Mouse (Mus musculus): ENCODE measurements around the gene Lmna.
A peak's percentile ranks its signal among the peaks of the same experiment; 100 is the strongest.

Gene Lmna

DNA sequence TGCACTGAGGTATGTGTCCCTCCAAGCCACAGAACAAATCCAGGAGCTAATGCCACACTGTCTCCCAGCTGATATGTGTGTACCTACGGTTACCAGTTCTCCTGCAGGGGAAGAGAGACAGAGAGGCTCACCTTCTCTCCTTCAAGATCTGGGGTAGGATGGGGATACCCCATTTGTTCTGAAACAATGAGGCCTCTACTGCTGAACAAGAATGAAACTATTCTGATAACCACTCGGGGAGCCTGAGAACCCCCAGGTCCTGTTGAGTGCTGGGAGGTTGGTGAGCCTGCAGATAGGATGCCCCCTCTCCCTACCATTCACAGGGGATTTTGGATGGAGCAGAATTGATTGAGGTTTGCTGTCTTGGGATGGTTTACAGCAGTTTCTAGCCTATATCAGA lies 10.3 kb upstream of the Lmna start:
- DNase-seq = no peak

DNA sequence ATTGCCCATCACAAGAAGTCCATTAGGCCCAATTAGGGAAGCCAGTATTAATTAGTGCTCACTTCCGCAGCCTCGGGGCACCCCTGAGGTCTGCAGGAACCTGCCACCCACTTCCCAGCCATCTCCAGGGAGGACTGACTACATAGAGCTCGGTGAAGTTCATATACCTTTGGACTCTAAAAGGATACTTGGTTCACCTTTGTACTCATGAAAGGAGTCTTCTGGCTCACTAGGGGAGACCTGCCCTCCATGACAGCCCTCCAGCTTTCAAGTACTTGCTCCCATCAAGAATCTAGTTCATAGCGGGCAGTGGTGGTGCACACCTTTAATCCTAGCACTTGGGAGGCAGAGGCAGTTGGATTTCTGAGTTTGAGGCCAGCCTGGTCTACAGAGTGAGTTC lies 8.7 kb upstream of the Lmna start:
- no peak for DNase-seq

DNA sequence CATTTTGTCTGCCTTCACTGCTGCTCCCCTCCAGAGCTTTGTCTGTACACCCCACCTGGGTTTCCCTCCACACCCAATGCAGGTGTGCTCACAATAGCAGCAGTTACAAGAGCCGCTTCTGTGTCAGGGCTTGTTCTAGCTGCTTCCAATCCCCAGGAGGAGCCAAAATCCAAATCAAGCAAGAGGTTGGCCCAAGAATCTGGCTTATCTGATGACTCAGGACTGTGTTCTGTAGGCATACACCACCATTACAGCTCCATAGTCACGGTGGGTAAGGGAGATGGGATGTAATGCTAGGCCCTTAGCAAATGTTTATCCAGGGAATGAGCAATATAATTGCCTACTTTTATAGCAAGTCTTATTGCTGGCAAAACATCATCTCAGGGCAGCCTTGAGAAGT lies 6.7 kb upstream of the Lmna start:
- DNase-seq = no peak

DNA sequence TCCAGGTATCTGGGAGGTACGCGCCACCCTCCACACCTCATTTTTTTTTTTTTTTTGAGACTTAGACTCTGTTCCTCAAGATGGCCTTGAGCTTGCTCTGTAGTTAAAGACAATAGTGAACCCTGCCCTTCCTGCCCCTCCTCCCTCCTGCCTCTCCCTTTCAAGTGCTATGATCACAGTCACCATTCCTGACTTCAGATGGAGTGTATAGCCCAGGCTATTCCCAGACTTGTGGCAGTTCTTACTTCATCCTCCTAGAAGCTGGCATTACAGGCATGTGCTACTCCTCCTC lies 5.3 kb upstream of the Lmna start:
- no peak for DNase-seq

DNA sequence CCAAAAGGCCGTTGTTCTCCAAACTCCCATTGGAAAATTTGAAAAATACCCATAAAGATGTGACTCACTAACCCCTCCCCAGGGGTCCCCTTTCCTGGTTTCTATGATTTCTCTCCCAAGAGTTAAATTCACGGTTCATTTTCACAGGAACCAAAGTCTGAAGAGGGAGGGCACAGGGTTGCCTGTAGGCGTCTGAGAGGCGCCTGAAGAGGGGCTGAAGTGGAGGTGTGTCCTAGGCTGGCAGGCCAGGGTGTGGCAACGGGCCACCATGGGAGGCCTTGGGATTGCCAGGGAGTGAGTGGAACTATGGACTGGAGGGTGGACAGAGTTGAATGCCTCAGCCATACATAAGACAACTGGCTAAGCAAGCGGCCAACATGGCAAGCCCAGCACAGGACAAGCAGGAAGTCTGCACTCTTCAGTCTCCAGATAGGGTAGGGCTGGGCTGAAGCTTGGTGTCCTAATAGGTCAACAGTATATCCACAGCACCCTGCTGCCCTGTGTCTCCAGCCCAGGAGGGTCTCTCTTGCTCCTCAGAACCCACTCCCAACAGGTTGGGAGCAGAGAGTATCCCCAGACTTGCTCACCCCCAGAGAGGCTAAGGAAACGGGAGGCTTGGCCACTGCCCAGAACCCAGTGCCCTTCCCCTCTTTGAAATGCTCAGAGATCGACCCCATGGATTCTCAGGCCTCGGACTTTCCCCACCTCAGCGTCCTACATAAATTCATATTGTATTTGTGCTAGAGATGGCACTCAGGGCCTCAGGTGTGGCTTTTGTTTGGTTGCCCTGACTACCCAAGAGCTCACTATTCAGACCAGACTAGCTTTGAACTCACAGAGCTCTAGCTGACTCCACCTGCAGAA lies 4.7 kb upstream of the Lmna start:
- peak; percentile 85 for DNase-seq

DNA sequence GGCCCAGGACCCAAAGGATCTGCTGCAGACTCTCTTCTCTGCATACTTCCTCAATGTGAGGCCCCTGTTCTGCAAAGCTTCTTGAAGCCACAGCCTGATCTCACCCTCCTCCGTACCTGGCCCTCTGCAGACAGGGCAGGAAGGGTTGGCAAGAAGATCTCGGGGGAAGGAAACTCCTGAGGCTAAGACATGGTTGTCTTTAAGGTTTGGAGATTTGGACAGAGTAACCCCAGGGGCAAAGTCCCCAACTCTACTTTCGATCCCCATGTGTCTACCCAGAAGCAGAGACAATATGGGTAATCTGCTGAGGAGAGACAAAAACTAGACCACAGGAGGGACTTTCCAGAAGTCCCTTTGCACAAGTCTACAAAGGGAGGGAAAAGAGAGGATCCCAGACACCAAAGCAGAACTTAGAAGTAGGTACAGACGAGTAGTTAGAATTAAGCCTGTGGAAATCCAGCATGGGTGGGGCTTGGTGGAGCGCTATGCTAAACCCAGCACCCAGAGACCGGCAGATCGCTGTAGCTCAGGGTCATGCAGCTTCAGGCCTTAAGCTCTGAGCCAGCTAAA lies 3.9 kb upstream of the Lmna start:
- DNase-seq = no peak

DNA sequence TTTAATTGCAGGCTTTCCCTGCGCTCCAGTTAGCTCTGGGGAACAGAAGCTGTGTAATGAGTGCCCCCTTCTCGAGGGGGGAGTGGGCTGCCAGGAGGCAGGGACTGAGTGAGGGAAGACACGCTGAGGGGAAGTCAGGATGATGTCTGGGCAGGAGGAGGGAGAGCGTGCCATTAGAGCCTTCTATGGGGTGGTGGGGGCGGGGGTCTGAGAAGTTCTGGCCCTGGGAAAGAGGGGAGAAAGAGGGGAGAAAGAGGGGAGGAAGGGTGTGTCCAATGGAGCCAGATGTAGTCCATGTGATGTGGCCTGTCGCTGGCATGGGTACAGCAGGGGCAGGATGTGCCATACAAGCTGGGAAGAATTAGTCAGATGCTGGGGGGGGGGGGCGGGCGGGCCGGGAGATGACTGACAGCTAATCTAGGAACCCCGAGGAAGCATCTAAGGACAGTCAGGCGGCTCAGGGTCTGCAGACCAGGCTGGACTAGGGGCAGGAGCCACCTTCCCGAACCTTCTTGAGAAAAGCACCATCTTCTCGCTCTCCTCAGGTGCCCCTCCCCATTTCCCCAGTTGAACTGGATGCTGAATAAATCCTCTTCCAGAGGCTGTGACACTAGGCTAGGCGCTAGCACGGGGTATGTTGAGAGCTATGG lies 3.3 kb upstream of the Lmna start:
- peak; percentile 72 for DNase-seq

DNA sequence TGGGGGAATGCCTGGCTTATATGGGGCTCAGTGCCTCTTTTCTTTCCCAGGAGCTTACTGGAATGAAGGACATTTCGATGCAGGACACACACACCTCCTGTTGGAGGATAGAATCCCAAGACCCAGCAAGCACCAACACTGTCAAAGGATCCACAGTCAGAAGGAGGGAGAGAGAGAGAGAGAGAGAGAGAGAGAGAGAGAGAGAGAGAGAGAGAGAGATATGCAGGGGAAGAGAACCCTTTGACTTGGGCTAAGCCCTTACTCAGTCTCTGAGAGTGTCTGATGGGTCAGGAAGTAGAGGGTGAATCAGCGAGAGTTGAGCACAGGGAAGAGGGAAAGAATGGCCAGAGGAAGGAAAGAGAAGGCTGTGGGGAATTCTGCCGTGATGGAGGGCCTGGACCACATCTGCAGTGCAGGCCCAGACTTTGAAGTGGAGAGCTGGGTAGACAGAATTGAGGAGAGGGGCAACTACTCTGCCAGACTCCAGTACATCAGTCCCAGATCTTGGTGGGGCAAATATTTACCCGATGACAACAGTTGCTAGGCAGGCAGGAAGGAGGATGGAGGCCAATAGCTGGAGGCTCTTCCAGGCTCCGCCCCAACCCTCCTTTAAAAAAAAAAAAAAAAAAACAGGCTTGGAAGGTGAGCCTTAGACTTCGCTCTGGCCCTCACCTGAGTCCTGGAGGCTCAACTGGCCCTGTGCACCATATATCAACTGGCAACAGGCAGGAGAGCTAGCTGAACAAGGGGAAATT lies 2.6 kb upstream of the Lmna start:
- DNase-seq = peak; percentile 72

DNA sequence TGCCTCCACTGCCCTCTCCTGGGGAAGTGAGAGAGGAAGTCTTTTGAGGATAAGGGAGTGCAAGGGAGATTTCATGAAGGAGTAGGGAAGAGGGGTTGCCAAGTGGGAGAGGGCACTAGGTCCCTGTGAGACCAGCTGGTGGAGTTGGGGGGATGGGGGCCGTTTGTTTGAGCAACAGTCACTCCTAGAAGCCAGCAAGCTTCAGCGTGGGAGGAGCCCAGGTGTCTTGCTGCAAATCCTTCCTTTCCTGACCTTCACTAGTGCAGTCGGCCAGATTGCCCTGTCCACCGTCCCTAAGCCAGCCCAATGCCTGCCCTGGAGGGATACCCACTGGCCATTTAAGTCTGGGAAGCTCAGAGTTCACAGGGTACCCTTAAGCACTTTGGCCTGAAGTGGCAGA lies 1.8 kb upstream of the Lmna start:
- no peak for DNase-seq

DNA sequence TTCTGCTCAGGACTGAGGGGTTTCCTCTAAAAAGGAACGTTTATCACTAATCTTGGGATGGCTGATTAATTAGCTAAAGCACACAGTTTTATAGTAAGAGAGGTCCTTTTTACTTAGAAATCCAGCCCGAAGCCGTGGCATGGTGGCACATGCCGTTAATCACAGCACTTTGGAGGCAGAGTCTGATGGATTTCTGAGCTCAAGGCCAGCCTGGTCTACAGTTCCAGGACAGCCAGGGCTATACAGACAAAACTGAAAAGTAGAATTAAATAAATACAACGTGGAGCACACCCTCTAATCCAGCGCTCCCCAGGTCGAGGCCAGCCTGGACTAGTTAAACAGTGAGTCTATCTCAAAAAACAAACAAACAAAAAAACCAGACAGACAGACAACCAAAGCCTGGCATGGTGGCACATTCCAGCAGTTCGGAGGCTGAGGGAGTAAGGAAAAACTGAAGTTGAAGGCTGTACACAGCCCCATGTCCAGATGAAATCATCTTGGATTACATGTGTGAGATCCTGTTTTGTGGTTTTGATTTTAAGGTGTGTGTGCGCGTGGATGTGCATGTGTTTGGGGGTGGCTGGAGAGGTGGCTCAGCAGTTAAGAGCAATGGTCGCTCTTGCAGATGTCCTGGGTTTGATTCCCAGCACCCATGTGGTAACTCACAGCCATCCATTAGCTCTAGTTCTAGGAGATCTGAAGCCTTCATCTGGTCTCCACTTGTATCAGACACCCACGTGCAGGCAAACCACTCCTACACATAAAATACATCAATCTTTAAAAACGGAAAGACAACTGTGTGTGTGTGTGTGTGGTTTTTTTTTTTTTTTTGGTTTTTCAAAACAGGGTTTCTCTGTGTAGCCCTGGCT lies 899 bp upstream of the Lmna start:
- DNase-seq = no peak

DNA sequence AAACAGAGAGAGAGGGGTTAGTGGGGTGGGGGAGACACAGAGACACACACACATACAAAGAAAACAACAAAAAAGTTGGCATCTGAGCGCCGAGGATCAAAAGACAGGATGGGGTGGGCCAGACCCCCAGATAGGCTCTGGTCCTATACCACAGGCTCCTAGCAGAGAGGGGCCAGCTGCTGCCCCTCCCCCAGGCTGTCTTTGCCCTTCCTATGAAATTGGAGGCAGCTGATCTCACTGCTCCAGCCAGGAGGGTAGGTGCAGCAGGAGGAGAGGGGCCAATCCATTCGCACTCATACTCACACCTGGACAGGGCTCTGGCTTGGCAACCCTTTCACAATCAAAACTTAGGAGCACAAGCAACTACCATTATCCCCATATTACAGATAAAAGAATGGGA lies 506 bp downstream of the Lmna start:
- no peak for DNase-seq

DNA sequence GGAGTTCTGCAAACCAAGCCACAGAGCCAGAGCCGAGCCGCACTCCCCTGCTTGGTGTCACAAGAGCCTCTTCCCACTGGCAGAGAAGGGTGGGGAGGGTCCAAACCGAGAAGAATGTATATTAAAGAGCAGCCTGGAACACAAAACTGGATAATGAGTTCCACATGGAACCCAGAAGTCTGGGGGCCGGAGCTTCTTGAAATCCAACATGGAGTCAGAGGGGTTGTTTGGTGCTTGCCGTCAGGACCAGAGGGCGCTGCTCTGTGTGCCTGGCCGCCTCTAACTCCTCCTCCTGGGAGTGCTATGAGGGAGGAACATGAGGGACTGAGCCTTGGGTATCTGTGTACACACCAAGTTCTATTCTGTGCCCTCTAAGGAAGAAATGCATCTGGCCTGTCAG lies 4.0 kb downstream of the Lmna start:
- no peak for DNase-seq

DNA sequence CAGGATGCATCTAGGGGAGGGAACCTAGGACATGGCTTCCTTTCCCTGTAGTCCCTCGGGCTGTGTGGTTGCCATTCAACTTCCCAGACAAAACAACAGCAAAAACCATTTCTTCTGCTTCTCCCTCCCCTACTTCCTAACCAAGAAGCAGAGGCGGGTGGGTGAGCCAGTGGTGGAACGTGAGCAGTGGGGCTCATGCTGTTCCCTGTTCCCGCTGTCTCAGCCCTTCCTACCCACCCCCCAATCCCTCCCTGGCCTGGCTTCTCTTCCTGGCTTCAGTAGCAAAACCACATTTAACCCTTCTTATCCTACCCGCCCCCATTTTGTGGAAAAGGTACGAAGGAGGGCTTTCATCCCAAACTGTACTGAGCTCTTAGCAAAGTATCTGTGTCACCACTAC lies 4.7 kb downstream of the Lmna start:
- no peak for DNase-seq

DNA sequence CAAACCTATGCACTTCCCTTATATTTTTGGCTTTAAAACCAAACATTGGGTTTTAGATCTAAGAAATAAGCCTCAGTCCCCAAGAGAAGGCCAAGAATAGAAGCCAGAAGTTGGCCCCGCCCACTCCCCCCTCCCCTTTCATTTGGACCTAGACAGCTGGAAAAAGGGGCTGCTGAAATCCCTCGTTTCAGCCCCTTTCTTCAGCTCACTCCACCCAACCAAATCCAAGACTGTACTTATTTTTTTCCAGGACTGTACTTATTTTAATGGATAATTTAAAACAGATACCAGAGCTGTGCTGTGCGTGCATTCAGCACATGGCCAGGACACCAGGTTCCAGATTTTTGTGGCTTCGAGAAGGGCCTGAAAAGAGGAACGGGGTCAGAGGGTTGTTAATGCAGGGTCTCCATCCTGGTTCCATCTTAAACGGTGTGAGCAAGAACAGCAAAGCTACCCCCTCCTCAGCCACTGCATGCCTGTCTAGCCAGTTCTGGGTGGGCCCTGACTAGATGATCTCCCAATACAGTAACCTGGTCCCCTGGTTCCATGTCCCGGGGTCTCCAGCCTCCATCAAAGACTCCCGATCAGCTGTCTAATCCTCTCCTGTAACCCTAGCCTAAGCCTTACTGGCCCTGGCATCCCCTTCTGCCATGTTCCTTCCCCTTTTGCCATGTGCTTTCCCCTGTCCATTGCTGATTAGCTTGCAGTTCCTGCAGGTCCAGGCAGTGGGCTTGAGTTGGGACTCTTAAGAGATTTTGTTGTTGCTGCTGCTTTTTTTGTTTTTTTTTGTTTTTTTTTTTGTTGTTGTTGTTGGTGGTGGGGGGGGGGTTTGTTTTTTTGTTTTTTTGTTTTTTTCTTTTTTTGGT lies 5.6 kb downstream of the Lmna start:
- DNase-seq = no peak

DNA sequence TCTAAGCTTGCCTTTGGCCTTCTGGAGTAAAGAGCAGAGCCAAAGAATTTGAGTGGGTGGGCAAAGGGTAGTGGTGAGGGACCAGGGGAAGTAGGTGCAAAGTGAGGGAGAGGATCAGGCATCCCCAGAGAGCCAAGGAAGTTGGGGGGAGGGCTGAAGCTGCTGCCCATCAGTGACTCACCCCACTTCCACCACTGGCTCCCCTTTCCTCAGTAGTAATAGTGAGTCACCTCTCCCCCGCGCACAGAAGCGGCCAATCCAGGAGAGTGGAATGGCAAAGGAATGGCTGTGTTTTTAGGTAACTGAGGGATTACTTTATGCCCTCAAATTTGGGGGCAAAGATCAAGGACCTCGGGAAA lies 6.3 kb downstream of the Lmna start:
- DNase-seq = peak; percentile 64

DNA sequence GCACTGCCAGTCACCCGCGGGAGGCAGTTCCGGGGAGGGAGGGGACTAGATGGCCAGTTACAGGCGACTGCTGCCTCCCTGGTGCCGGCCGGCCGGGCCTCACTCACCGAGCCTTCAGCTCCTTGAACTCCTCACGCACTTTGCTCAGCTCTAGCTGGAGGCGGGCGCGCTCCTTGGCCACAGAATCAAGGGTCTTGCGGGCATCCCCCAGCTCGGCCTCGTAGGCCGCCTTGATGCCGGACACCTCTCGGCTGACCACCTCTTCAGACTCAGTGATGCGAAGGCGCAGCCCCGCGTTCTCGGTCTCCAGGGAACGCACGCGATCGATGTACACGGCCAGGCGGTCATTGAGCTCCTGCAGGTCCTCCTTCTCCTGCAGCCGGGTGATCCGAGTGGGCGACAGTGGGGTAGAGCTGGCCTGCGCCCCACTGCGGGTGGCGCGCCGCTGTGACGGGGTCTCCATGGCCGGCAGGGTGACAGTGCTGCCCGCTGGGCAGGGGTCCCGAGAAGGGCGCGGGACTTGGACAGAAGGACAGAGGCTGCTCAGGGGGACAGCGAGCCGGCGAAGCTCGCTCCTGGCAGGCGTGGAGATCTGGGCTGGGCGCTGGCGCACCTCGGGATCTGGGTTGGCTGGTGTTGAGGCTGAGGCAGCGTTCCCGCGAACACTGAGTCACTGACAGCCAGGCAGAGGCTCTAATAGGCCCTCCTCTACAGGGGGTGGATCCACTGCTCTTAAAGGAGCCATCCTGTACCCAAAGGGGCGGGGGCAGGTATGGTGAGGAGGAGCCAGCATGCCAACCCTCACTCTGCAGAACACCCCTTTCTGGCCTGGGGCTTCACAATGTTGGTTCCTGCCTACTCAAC lies 6.9 kb downstream of the Lmna start:
- peak; percentile 95 for DNase-seq

DNA sequence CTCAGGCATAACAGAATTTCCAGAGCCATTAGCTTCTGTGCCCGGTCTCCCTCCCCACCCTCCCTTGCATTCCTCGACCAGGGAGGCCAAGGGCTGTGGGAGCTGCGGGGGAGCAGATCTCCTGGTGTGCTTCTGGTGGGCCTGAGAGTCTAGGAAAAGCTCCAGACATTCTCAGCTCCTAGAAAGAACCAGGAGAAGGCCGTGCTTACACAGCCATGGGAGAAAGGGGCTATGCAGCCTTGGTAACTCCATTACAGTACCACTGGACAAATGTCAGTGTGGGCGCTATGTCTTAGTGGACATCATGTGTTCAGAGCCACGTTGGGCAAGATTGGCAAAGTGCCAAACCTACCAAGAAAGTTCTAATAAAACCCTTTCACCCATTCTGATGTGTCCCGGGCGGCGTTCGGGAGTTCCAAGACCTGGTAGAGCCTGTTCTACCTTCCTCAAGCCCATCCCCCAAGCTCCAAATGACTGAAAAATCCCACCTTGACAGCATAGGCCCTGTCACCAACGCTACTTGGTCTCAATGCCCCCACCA lies 7.7 kb downstream of the Lmna start:
- peak; percentile 76 for DNase-seq

DNA sequence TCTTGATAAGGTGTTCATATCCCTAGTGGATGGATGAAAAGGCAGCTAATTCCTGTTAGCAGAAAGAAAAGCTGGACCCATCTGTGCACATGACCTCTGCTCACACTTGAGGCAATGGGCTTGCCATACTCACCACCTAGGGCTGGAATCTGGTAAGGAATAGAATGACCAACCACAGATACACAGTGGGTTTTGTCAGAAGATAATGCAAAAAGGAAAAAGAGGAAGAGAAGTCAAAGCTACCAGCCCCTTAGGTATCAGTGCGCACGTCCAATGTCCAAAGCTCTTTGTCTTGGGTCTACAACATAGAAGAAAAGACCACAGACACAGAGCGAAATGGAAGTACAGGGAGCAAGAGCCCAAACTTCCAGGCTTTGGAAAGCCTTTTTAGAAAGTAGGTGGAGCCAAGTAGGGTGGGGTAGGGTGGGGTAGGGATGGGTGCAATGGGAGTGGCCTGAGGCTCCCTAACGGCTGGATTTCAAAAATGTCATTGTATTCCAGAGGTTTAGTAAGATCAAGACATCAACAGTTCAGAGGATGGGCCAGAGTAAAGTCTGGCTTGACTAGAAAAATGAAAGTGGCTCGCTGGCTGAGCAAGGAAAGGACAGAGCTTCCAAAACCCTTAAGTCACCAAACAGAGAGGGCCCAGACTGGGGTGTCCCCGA lies 8.3 kb downstream of the Lmna start:
- DNase-seq = no peak

DNA sequence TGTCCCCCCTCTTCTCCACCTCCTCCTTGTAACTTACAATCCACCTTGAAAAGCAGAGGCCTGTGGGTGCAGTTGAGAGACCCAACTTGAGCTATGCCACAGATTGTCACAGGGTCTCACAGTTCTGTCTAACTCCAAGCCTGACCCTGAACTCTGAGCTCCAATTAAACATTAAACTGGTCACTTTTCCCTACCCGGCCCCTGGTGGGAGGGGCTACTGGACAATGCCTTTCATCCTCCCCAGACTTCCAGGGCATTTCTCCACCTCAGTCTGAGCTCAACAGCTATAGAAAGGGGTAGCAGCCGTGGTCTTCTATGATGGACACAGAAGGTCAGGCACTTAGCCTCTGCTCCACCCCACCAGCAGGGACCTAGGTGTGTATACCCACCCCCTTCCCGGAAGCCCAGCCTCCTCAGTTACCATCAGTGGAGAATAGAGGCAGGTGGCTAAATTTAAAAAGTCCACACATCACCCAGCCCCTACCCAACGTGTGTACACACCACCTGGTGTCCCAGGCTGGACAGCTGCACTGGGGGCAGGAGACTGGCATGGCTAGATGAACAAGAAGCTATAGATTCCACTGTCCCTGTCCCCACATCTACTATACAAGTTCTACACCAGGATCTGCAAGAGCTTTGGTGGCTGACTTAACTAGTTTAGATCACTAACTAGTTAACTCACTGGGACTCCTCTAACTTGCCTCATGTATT lies 8.9 kb downstream of the Lmna start:
- no peak for DNase-seq
